19 mouse cellular contexts compared by ENCODE assay signal in the genomic region with DNA sequence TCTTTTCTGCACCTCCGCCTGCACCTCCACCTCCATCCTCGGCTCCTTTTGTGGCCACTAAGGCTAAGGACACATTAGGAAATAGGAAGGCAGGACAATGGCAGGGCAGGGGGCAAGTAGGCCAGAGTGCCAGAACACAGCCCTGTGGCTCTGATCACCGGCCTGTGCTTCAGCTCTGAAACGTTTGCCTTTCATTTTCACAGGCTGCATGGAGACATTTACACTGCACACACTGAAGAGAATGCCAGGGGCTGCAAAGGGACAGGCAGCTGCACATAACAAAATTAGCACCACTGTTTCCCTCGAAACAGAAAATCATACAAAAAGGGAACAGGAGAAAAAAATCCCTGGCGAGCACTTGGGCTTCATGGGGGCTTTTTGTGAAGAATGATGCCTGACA.
A peak's percentile ranks its signal among the peaks of the same experiment; 100 is the strongest.
DNase-seq lines count a peak whose midpoint lies in the region; ATAC-seq and TF ChIP-seq lines count a peak whose summit lies in the region.
"Had no signal": no experiment of that assay in that cellular context is flagged by ENCODE, and none has a peak within 500 bp of the region (broad histone marks: within the 10 kb centered on the region; RNA-seq: fewer than 3 reads in every experiment).

No protein-coding gene starts in this region.

- 24% methylated on average over 6 of the region's 6 CpGs for WGBS in forebrain, embryonic 10.5 days
- 19% methylated on average over 6 of the region's 6 CpGs for WGBS in forebrain, postnatal 0 days
- WGBS in forebrain, embryonic 14.5 days: 15% methylated on average over 6 of the region's 6 CpGs
- WGBS in midbrain, embryonic 15.5 days: 21% methylated on average over 6 of the region's 6 CpGs

- H3K4me1 ChIP-seq in forebrain, embryonic 10.5 days: peaks cover 28% of the 10 kb centered on the region
- peaks cover 8% of the 10 kb centered on the region; the same call in 1 of the 2 replicates for H3K4me1 ChIP-seq in forebrain, postnatal 0 days (ENCODE audit: insufficient read depth)
- peaks cover 6% of the 10 kb centered on the region for H3K4me1 ChIP-seq in forebrain, embryonic 14.5 days (ENCODE audit: control insufficient read depth, insufficient read depth, low read length)
- peaks cover 8% of the 10 kb centered on the region; the same call in 1 of the 2 replicates for H3K4me1 ChIP-seq in midbrain, embryonic 15.5 days

- DNase-seq in forebrain, embryonic 10.5 days (ENCODE audit: extremely low spot score, low spot score): no peak
- no peak for DNase-seq in forebrain, postnatal 0 days
- DNase-seq in left cerebral cortex, adult 2 months (ENCODE audit: extremely low spot score in 1 of 2, low spot score in 2 of 2): no peak
- no peak for DNase-seq in left cerebral cortex, adult 8-10 months (ENCODE audit: low spot score in 2 of 2)
- peak; percentile 32 for DNase-seq in forebrain, embryonic 14.5 days (ENCODE audit: low spot score)
- no peak for DNase-seq in thymus, postnatal 36 days
- DNase-seq: adrenal gland, postnatal 10 days; cerebellum, adult 11 months; cerebellum, postnatal 10 days; heart, postnatal 14 days; kidney, postnatal 4 days; liver; lung, postnatal 10 days; thymus, postnatal 4 days had no signal

- H3K27me3 ChIP-seq in forebrain, embryonic 10.5 days (ENCODE audit: poor library complexity, severe bottlenecking): no peaks in the 10 kb centered on the region
- H3K27me3 ChIP-seq in forebrain, postnatal 0 days (ENCODE audit: insufficient read depth, low read length): no peaks in the 10 kb centered on the region
- H3K27me3 ChIP-seq in forebrain, embryonic 14.5 days (replicated peaks; ENCODE audit: control insufficient read depth, insufficient read depth, low read length): no peaks in the 10 kb centered on the region
- no peaks in the 10 kb centered on the region for H3K27me3 ChIP-seq in midbrain, embryonic 15.5 days (replicated peaks)
- H3K27me3 ChIP-seq: heart, embryonic 12.5 days had no signal

- ATAC-seq in forebrain, postnatal 0 days: no peak
- no peak for ATAC-seq in forebrain, embryonic 14.5 days
- 0 out of 2 replicates have a peak, but pooled peaks have one; percentile 37 for ATAC-seq in midbrain, embryonic 15.5 days (replicated peaks)
- ATAC-seq in erythroid progenitor cell, adult 5-6 weeks (replicated peaks; ENCODE audit: low FRiP score, poor library complexity, severe bottlenecking): no peak
- ATAC-seq: activated CD4-positive, CD25-positive, alpha-beta regulatory T cell, adult 4 months had no signal

- no peak overlapping the region for H3K4me3 ChIP-seq in forebrain, embryonic 10.5 days
- H3K4me3 ChIP-seq in forebrain, postnatal 0 days (ENCODE audit: low read depth, low read length): no peak overlapping the region
- no peak overlapping the region for H3K4me3 ChIP-seq in left cerebral cortex, adult 2 months
- no peak overlapping the region for H3K4me3 ChIP-seq in forebrain, embryonic 14.5 days (ENCODE audit: low read depth, low read length)
- H3K4me3 ChIP-seq in midbrain, embryonic 15.5 days: no peak overlapping the region
- H3K4me3 ChIP-seq: heart, embryonic 12.5 days had no signal

- intact Hi-C loops in left cerebral cortex, adult 2 months (cut with DNase I): loop anchor here (5.0 kb wide), 1 partner anchor 127 kb away; no protein-coding TSS in a partner anchor

- no peaks in the 10 kb centered on the region for H3K36me3 ChIP-seq in forebrain, embryonic 10.5 days (replicated peaks)
- H3K36me3 ChIP-seq in forebrain, postnatal 0 days (ENCODE audit: insufficient read depth): no peaks in the 10 kb centered on the region
- no peaks in the 10 kb centered on the region for H3K36me3 ChIP-seq in forebrain, embryonic 14.5 days (ENCODE audit: control insufficient read depth, insufficient read depth, low read length)
- H3K36me3 ChIP-seq in midbrain, embryonic 15.5 days (replicated peaks): no peaks in the 10 kb centered on the region
- H3K36me3 ChIP-seq: G1E; heart, embryonic 12.5 days had no signal

- TF ChIP-seq CTCF in forebrain, postnatal 0 days (IDR thresholded peaks at IDR 0.05; ENCODE audit: low read depth): no peak
- no peak for TF ChIP-seq CTCF in left cerebral cortex, adult 2 months (IDR thresholded peaks at IDR 0.05)

- H3K9ac ChIP-seq in forebrain, postnatal 0 days: no peak overlapping the region
- peak overlapping the region; percentile 32; the same call in 1 of the 2 replicates for H3K9ac ChIP-seq in forebrain, embryonic 14.5 days (ENCODE audit: low read length)
- H3K9ac ChIP-seq in midbrain, embryonic 15.5 days: no peak overlapping the region
- H3K9ac ChIP-seq: heart, embryonic 12.5 days had no signal

- peak overlapping the region; percentile 73; the same call in 1 of the 2 replicates for H3K27ac ChIP-seq in forebrain, embryonic 10.5 days
- no peak overlapping the region for H3K27ac ChIP-seq in forebrain, postnatal 0 days (ENCODE audit: low read depth, low read length)
- 0 out of 2 replicates have a peak overlapping the region, but pooled peaks have one; percentile 40 for H3K27ac ChIP-seq in left cerebral cortex, adult 2 months
- 0 out of 2 replicates have a peak overlapping the region, but pooled peaks have one; percentile 16 for H3K27ac ChIP-seq in forebrain, embryonic 14.5 days (ENCODE audit: low read depth, low read length)
- peak overlapping the region; percentile 54 for H3K27ac ChIP-seq in midbrain, embryonic 15.5 days

- no peaks in the 10 kb centered on the region for H3K9me3 ChIP-seq in forebrain, embryonic 10.5 days
- H3K9me3 ChIP-seq in forebrain, postnatal 0 days (ENCODE audit: low read length): no peaks in the 10 kb centered on the region
- no peaks in the 10 kb centered on the region for H3K9me3 ChIP-seq in forebrain, embryonic 14.5 days (replicated peaks; ENCODE audit: control insufficient read depth, low read length)
- no peaks in the 10 kb centered on the region for H3K9me3 ChIP-seq in midbrain, embryonic 15.5 days
- H3K9me3 ChIP-seq: G1E; heart, embryonic 12.5 days had no signal

- no peak overlapping the region for H3K4me2 ChIP-seq in forebrain, postnatal 0 days (ENCODE audit: low read depth)
- H3K4me2 ChIP-seq in forebrain, embryonic 14.5 days (ENCODE audit: low read length): no peak overlapping the region
- H3K4me2 ChIP-seq in midbrain, embryonic 15.5 days: no peak overlapping the region
- H3K4me2 ChIP-seq: heart, embryonic 12.5 days had no signal
